ENCODE assay signal across 8 mouse cellular contexts in genomic region chr17:55931553-55932502, GRCm38 (mm10). TPM values are rescaled to one million over a fixed set of nuclear protein-coding genes. Genes with fewer than 3 reads are reported as not detected.
DNase-seq lines count a peak whose midpoint lies in the region; ATAC-seq and TF ChIP-seq lines count a peak whose summit lies in the region.

No protein-coding gene starts in this region.

- no peaks in the 10 kb centered on the region for H3K27me3 ChIP-seq in embryonic facial prominence, embryonic 13.5 days
- no peaks in the 10 kb centered on the region for H3K27me3 ChIP-seq in lung, postnatal 0 days (replicated peaks; ENCODE audit: insufficient read depth, low read length)

- peak; percentile 55 for TF ChIP-seq CTCF in lung, postnatal 0 days (IDR thresholded peaks at IDR 0.05)

- intact Hi-C loops in heart, postnatal 36 days (cut with DNase I), result no loop called here

- ATAC-seq in embryonic facial prominence, embryonic 13.5 days (ENCODE audit: insufficient number of reproducible peaks, insufficient read depth, low FRiP score, low TSS enrichment, low read depth), result peak; percentile 91
- peak; percentile 95 for ATAC-seq in lung, postnatal 0 days

- TF ChIP-seq EP300 in lung, postnatal 0 days (IDR thresholded peaks at IDR 0.05), result no peak

- WGBS in embryonic facial prominence, embryonic 13.5 days, result under 1% methylated on average over 33 of the region's 33 CpGs
- WGBS in lung, postnatal 0 days, result 2% methylated on average over 27 of the region's 33 CpGs

- 0 out of 2 replicates have a peak, but pooled peaks cover 5% of the 10 kb centered on the region for H3K9me3 ChIP-seq in embryonic facial prominence, embryonic 13.5 days
- H3K9me3 ChIP-seq in lung, postnatal 0 days (ENCODE audit: low read length), result no peaks in the 10 kb centered on the region

- peak; percentile 92 for DNase-seq in ES-CJ7 (ENCODE audit: low read depth, low spot score)
- peak; percentile 48 to 74 for DNase-seq in adrenal gland, postnatal 36 days
- DNase-seq in heart, postnatal 36 days, result peak; percentile 37
- DNase-seq in layer of hippocampus, adult 18-20 months (ENCODE audit: low spot score in 2 of 2), result peak; percentile 40 to 50
- peak; percentile 67 for DNase-seq in lung, postnatal 0 days (ENCODE audit: low spot score)
- peak; percentile 38 for DNase-seq in ovary, adult 18-20 months (ENCODE audit: low spot score)
- peak; percentile 68 for DNase-seq in thymus, postnatal 25 days

- 0 out of 2 replicates have a peak, but pooled peaks cover 3% of the 10 kb centered on the region for H3K4me1 ChIP-seq in embryonic facial prominence, embryonic 13.5 days
- H3K4me1 ChIP-seq in lung, postnatal 0 days (ENCODE audit: insufficient read depth, low read depth, low read length), result no peaks in the 10 kb centered on the region

- H3K36me3 ChIP-seq in embryonic facial prominence, embryonic 13.5 days, result no peaks in the 10 kb centered on the region
- H3K36me3 ChIP-seq in lung, postnatal 0 days (ENCODE audit: insufficient read depth, low read length), result no peaks in the 10 kb centered on the region

- H3K9ac ChIP-seq in embryonic facial prominence, embryonic 13.5 days, result peak overlapping the region; percentile 83
- H3K9ac ChIP-seq in lung, postnatal 0 days (replicated peaks; ENCODE audit: low read depth), result peak overlapping the region; percentile 69

- peak overlapping the region; percentile 75 for H3K4me2 ChIP-seq in embryonic facial prominence, embryonic 13.5 days
- H3K4me2 ChIP-seq in lung, postnatal 0 days (replicated peaks; ENCODE audit: low read depth, low read length), result peak overlapping the region; percentile 77

- peak overlapping the region; percentile 83 for H3K27ac ChIP-seq in embryonic facial prominence, embryonic 13.5 days
- H3K27ac ChIP-seq in lung, postnatal 0 days (ENCODE audit: low read length), result peak overlapping the region; percentile 81

- H3K4me3 ChIP-seq in embryonic facial prominence, embryonic 13.5 days, result peak overlapping the region; percentile 63
- H3K4me3 ChIP-seq in lung, postnatal 0 days (ENCODE audit: low read depth, low read length), result peak overlapping the region; percentile 61

RNA-seq across cellular contexts. Expression of gene Zfp119b, which starts 17.5 kb away (rescaled TPM):
- 1 to 10 TPM; 3.3 to 4.0 TPM for total RNA-seq in adrenal gland, postnatal 36 days (2021)
- 5.8 and 7.2 TPM in 2 replicates for polyA plus RNA-seq in embryonic facial prominence, embryonic 13.5 days (2015; fragmentation: Nextera tagmentation; extraction: Ambion mirVana)
- total RNA-seq in heart, postnatal 36 days (2021), result 1 to 10 TPM; 3.7 to 4.3 TPM
- total RNA-seq in layer of hippocampus, adult 18-20 months (2021), result 1 to 10 TPM; 2.9 to 3.6 TPM
- 10.0 and 11.0 TPM in 2 replicates for polyA plus RNA-seq in lung, postnatal 0 days (2015; fragmentation: Nextera tagmentation; extraction: Ambion mirVana)

RNA-seq across cellular contexts. Expression of gene Ebi3, which starts 20.6 kb away (rescaled TPM):
- total RNA-seq in adrenal gland, postnatal 36 days (2021), result 1 to 10 TPM; 1.1 to 1.5 TPM
- polyA plus RNA-seq in embryonic facial prominence, embryonic 13.5 days (2015; fragmentation: Nextera tagmentation; extraction: Ambion mirVana), result 1.3 and 1.9 TPM in 2 replicates
- total RNA-seq in heart, postnatal 36 days (2021), result 1 to 10 TPM in 1 of 2 experiments, under 1 TPM in 1; 0.78 to 1.6 TPM
- total RNA-seq in layer of hippocampus, adult 18-20 months (2021), result 1 to 10 TPM; 1.4 to 1.5 TPM
- 3.1 and 3.3 TPM in 2 replicates for polyA plus RNA-seq in lung, postnatal 0 days (2015; fragmentation: Nextera tagmentation; extraction: Ambion mirVana)

RNA-seq across cellular contexts. Expression of gene Yju2, which starts 27.1 kb away (rescaled TPM):
- 10 to 100 TPM; 13.1 to 15.8 TPM for total RNA-seq in adrenal gland, postnatal 36 days (2021)
- 27.0 and 29.5 TPM in 2 replicates for polyA plus RNA-seq in embryonic facial prominence, embryonic 13.5 days (2015; fragmentation: Nextera tagmentation; extraction: Ambion mirVana)
- total RNA-seq in heart, postnatal 36 days (2021), result 1 to 10 TPM; 8.8 to 9.5 TPM
- 10 to 100 TPM; 16.9 to 17.5 TPM for total RNA-seq in layer of hippocampus, adult 18-20 months (2021)
- 16.8 and 19.2 TPM in 2 replicates for polyA plus RNA-seq in lung, postnatal 0 days (2015; fragmentation: Nextera tagmentation; extraction: Ambion mirVana)

RNA-seq across cellular contexts. Expression of gene Shd, which starts 38.4 kb away (rescaled TPM):
- total RNA-seq in adrenal gland, postnatal 36 days (2021), result under 1 TPM; 0.50 to 0.99 TPM
- polyA plus RNA-seq in embryonic facial prominence, embryonic 13.5 days (2015; fragmentation: Nextera tagmentation; extraction: Ambion mirVana), result 35.2 and 35.5 TPM in 2 replicates
- total RNA-seq in heart, postnatal 36 days (2021), result under 1 TPM; 0.72 to 0.87 TPM
- 10 to 100 TPM; 21.1 to 21.2 TPM for total RNA-seq in layer of hippocampus, adult 18-20 months (2021)
- 3.1 and 3.4 TPM in 2 replicates for polyA plus RNA-seq in lung, postnatal 0 days (2015; fragmentation: Nextera tagmentation; extraction: Ambion mirVana)

RNA-seq across cellular contexts. Expression of gene Zfp959, which starts 39.9 kb away (rescaled TPM):
- 1 to 10 TPM; 5.1 to 6.5 TPM for total RNA-seq in adrenal gland, postnatal 36 days (2021)
- 14.6 and 16.5 TPM in 2 replicates for polyA plus RNA-seq in embryonic facial prominence, embryonic 13.5 days (2015; fragmentation: Nextera tagmentation; extraction: Ambion mirVana)
- total RNA-seq in heart, postnatal 36 days (2021), result 1 to 10 TPM; 4.1 to 5.0 TPM
- total RNA-seq in layer of hippocampus, adult 18-20 months (2021), result 1 to 10 TPM; 6.2 to 6.5 TPM
- 10.9 and 11.1 TPM in 2 replicates for polyA plus RNA-seq in lung, postnatal 0 days (2015; fragmentation: Nextera tagmentation; extraction: Ambion mirVana)

Comparison
In these comparisons a context has a peak if more than half of its experiments do, and no peak if none do; other contexts are left out.
1. Peak in every context shown above with its lines: DNase-seq, ATAC-seq, H3K4me3 ChIP-seq and H3K27ac ChIP-seq.
2. DNase-seq: peak in every context shown above with its lines; median percentile 92 in ES-CJ7; 68 in thymus, postnatal 25 days; 67 in lung, postnatal 0 days; 61 in adrenal gland, postnatal 36 days; 45 in layer of hippocampus, adult 18-20 months; 38 in ovary, adult 18-20 months; 37 in heart, postnatal 36 days.